Mouse (Mus musculus): ENCODE measurements around the gene Tubd1.

GRCm38 (mm10) chr11:86582543-86583260 lies 37.9 kb downstream of the Tubd1 start:
- TF ChIP-seq USF1 (IDR thresholded peaks at IDR 0.05; ENCODE audit: low read depth) (no peak), POLR2A (IDR thresholded peaks at IDR 0.05; ENCODE audit: insufficient read length, low read depth) (peak; percentile 46), MYOG (IDR thresholded peaks at IDR 0.05; ENCODE audit: control insufficient read depth in 1 of 3, insufficient read depth in 1 of 3, insufficient read length in 2 of 3, low read depth in 2 of 3) (no peak), TCF12 (IDR thresholded peaks at IDR 0.05; ENCODE audit: insufficient read depth, poor library complexity, severe bottlenecking) (no peak)
